Mouse (Mus musculus) kidney, adult 9 months (tissue): Measurements from ENCODE around the gene Topors.
"Not testable (repeated sequence)": the region's sequence is repeated elsewhere in the genome, so short reads cannot be mapped to it uniquely, and the experiment has no call there.

Experiments
- DNase-seq: peaks from one replicate; pipeline ENCODE4 v3.0.0; 2022

The Topors gene

GRCm38 (mm10) chr4:40269430-40270032 lies at the start of gene Topors, which contains the start of gene Smim27:
Gene Topors (minus strand): TSS chr4:40269850.
Gene Smim27 (plus strand): TSS chr4:40269579.
- DNase-seq: peak; percentile 98

- no peak for DNase-seq
Measured at GRCm38 (mm10) chr4:40317404-40317803, 47.8 kb upstream of the Topors start.

- no peak for DNase-seq
Measured at GRCm38 (mm10) chr4:40313026-40313425, 43.4 kb upstream of the Topors start.

- no peak for DNase-seq
Measured at GRCm38 (mm10) chr4:40312213-40312612, 42.6 kb upstream of the Topors start.

- no peak for DNase-seq
Measured at GRCm38 (mm10) chr4:40310796-40311383, 41.2 kb upstream of the Topors start.

- DNase-seq: no peak
Measured at GRCm38 (mm10) chr4:40309682-40310081, 40.0 kb upstream of the Topors start.

- no peak for DNase-seq
Measured at GRCm38 (mm10) chr4:40302445-40303125, 32.9 kb upstream of the Topors start.

- peak; percentile 82 for DNase-seq
Measured at GRCm38 (mm10) chr4:40301076-40301789, 31.6 kb upstream of the Topors start.

GRCm38 (mm10) chr4:40299169-40299568 lies 29.5 kb upstream of the Topors start:
- DNase-seq: no peak

- not testable (repeated sequence) for DNase-seq
Measured at GRCm38 (mm10) chr4:40291511-40291910, 21.9 kb upstream of the Topors start.

GRCm38 (mm10) chr4:40289046-40289445 lies 19.4 kb upstream of the Topors start:
- DNase-seq: no peak

GRCm38 (mm10) chr4:40287415-40287814 lies 17.8 kb upstream of the Topors start:
- no peak for DNase-seq

- DNase-seq: peak; percentile 90
Measured at GRCm38 (mm10) chr4:40285582-40285981, 15.9 kb upstream of the Topors start.

- DNase-seq: peak; percentile 96
Measured at GRCm38 (mm10) chr4:40279276-40279900, 9.7 kb upstream of the Topors start, which contains the start of gene Ndufb6. Gene Ndufb6 (minus strand): TSS chr4:40279421.

- DNase-seq: peak; percentile 22
Measured at GRCm38 (mm10) chr4:40278880-40279275, 9.2 kb upstream of the Topors start.

- DNase-seq: no peak
Measured at GRCm38 (mm10) chr4:40268835-40269234, 815 bp downstream of the Topors start.

- DNase-seq: peak; percentile 94
Measured at GRCm38 (mm10) chr4:40268204-40268813, 1.3 kb downstream of the Topors start.

GRCm38 (mm10) chr4:40267681-40268080 lies 2.0 kb downstream of the Topors start:
- peak; percentile 81 for DNase-seq

GRCm38 (mm10) chr4:40264321-40264720 lies 5.3 kb downstream of the Topors start:
- DNase-seq: no peak

GRCm38 (mm10) chr4:40254385-40255103 lies 15.1 kb downstream of the Topors start:
- DNase-seq: no peak

GRCm38 (mm10) chr4:40253766-40254165 lies 15.9 kb downstream of the Topors start:
- DNase-seq: no peak

- DNase-seq: no peak
Measured at GRCm38 (mm10) chr4:40250984-40251383, 18.7 kb downstream of the Topors start.
